Mouse (Mus musculus): ENCODE results near the gene Slc25a28.

Slc25a28 gene

DNA sequence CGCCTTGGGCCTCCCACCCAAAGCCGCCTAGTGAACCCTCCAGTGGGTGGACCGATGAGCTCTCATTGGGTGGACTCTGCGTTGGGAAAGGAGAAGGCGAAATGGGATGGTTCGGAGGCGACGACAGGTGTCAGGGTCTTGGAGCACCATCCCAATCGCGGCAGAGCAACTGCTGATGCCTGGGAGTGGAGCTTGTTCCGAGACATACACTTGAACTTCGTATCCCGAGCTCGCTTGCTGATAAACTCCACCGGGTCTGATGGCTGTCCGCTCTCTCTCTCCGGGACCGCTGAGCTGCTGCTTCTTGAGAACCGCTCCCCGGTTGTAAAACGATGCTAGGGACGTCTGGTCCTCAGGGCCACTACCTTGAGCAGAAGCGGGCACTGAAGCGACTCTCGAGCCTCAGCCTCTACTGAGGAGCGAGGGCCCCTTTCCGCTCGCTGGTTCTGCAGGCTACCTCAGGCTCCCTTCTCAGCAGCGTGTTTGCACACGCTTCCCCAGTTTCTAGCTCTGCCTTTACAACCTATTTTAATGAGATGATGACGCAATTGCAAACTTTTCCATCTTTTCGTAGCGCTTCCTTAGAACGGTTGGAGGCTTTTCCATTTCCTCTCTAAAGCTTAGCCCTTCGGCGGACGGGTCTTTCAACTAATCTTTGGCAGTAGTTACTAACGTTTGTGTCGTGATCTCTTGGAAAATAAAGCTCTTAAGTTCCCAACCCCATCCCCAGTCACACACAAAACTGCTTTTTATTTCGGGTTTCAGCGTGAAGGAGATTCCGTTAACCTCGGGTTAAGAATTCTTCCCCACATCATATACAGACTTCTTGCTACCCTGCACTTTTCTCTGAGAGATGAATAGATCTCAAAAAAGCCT lies 1.1 kb upstream of the Slc25a28 start:
- DNase-seq (ENCODE audit: low spot score), result no peak

DNA sequence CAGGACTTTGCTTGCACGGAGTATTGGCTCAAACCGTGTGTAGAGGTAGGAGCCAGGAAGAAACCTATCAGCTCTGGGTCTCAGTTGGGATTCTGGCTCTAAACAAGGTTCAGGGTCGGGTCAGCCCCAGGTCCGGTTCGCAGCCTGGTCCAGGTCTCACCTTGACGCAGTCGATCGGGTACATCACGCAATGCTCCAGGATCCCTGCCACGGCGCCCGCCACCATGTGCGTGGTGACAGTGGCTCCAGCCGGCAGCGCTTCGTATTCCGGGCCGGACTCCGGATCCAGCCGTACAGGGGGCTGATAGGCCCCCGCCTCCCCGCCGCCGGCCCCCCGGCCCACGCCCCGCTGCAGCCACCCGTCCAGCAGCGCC lies 378 bp downstream of the Slc25a28 start:
- DNase-seq (ENCODE audit: low spot score), result peak; percentile 36

DNA sequence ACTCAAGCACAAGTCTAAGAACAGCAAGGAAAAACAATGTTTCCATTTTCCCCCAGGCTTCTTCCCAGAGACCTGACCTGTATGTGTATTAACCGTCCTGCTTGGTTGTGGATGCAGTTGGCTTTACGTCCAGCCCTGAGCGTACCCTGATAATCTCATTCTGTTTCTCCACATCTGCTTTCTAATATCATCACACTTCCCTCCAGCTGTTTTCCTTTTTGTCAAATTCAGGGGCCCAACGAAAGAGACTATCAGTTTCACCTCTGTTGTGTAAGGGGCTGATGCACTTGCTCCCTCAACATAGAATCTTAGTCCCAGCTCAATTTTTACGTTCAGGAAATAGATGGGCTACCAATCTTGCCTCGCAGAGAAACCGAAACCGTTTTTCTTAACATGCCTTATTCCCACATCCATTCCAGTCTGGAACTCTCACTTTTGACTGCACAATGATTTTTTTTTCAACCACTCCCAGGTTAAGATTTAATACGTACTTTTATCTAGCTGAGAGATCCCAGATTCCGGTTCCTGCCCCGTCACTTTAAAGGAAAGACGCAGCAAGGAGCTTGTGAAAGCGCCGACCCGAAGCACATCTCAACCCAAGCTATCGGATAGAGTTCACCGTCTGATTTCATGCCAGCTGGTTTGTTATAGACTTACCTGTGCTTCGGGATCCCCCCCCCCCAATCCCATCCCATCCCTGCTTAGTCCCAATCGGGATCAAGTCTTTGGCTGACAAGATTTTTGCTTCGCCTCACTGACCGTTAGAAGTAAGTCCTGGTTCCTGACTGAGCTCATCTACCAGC lies 967 bp downstream of the Slc25a28 start:
- DNase-seq (ENCODE audit: low spot score), result no peak

DNA sequence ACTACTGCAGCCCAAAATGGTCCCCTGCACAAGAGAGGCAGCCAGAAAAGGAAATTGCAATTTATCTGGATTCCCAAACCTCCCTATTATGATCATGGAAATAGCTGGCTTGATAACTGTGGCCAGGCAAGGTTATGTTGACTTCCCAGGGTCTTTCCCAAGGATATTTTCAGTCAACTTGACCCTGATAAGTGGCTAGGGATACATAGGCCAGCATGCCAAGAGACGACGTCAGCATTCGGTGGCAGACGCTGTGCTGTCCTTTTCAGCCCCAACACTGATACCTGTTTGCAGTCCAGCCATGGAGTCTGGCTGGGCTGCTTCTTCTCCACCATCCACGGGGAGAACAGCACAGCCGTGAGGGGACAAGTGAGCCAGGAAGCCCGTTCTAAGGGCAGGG lies 3.6 kb downstream of the Slc25a28 start:
- no peak for DNase-seq (ENCODE audit: low spot score)

DNA sequence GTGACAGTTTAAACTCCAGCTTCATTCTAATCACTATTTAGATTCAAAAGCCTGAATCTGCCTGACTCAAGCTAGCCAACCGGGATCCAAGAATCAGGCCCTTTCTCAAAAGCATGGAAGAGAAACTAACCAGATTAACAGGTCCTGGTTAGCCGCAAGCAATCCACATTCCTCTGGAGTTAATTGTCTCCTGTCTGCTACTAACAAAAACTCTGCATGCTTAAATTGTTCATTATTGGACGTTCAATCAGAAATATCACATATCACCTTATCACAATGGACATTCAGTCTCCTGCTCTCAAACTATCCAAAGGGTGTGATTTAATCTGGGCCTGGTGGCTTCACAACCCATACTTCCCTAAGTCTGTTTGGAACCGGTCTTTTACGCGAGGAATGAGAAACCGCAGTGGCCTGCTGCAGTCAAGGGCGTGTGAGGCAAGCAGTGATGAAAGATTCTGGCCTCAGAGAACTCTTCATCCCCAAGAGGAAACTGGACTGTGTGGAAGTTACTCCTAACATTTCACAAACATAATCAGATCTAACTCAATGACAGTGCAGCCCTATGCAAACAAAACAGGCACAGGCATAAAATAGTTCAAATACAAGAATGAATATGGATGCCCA lies 5.4 kb downstream of the Slc25a28 start:
- no peak for DNase-seq (ENCODE audit: low spot score)

DNA sequence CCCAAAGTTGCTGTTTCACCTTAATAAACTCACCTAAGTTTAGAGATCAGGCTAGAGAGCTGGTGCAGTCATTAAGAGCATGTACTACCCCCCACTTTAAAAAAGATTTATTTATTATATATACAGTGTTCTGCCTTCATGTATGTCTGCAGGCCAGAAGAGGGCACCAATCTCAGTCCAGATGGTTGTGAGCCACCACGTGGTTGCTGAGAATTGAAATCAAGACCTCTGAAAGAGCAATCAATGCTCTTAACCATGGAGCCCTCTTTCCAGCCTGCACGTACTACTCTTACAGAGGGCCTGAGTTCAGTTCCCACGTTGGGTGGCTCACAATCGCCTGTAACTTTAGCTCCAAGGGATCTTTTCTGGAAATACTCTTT lies 7.3 kb downstream of the Slc25a28 start:
- no peak for DNase-seq (ENCODE audit: low spot score)

DNA sequence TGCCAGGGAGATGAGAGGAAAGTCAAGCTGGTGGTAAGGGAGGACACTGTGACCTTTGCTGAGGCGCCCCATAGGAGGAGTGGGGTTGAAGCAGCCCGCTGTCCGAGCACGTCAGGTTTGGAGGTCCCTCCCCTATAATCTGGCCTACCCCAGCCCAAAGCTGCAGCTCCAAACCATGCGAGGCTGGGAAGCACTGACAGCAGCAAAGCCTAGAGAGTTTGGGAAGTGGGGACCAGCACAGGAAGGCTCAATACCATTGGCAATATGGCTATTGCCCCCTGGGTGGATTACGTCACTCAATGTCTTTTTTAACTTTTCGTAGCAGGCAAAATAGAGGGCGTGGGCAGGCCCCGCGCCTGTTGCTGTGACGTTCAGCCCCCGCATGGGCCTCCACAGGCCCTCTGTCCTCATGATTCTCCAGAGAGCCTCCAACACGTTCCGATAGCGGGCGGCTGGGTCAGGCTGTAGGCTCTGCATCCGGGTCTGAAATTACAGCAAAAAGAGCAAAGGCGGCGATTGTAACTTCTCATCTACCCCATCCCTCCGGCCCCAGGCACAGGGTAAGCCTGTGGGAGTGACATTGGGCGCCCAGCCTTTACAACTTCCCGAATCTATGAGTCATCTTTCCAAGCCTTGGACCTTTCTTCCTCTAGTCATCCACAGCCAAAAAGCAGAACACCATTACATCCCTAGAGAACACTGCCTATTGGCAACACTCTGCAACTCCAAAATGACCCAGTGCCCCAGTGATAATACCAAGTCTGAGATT lies 7.8 kb downstream of the Slc25a28 start:
- DNase-seq (ENCODE audit: low spot score), result no peak

DNA sequence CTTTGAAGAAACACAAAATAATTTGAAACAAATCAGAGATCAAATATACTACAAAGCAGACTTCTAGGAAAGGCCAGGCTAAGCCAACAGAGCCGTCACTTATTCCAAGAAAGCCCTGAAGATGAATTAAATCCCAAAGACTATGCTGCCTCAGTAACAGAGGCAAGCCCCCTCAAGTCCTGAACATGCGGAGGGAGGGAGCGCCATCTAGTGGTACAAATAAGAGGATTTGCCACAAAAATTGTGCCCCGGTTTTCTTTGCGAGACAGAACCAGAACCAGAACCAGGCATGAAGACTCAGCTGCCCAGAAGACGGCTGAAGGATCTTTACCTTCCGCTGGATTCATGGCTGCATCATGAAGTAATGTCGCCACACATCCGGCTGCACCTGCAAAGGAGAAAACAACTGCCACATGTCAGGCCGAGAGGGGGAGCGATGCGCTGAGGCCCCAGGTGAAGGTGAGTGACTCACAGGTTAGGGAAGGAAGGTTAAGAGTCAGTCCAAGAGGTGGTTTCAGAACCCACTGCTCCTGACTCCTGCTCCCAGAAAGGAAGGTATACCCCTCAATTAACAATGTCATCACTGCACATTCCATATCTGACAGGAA lies 9.1 kb downstream of the Slc25a28 start:
- DNase-seq (ENCODE audit: low spot score), result no peak

DNA sequence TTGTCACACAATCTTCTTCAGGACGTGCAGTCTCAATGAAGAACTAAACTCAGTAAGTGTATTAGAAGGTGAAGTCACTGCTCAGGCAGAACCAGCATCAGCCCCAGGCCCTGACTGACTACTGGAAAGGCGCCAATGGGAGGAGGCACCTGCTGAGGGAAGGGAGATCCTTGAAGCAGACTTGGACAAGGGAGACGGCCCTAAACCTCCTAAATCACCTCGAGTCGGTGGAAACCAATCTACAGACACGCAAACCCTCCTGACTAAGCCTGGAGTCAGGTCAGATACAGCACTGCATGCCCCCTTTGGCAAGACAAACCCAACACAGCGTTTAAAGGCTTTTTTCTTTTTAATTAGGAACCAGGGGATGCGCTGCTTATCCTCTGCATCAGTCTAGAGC lies 11.2 kb downstream of the Slc25a28 start:
- no peak for DNase-seq (ENCODE audit: low spot score)

DNA sequence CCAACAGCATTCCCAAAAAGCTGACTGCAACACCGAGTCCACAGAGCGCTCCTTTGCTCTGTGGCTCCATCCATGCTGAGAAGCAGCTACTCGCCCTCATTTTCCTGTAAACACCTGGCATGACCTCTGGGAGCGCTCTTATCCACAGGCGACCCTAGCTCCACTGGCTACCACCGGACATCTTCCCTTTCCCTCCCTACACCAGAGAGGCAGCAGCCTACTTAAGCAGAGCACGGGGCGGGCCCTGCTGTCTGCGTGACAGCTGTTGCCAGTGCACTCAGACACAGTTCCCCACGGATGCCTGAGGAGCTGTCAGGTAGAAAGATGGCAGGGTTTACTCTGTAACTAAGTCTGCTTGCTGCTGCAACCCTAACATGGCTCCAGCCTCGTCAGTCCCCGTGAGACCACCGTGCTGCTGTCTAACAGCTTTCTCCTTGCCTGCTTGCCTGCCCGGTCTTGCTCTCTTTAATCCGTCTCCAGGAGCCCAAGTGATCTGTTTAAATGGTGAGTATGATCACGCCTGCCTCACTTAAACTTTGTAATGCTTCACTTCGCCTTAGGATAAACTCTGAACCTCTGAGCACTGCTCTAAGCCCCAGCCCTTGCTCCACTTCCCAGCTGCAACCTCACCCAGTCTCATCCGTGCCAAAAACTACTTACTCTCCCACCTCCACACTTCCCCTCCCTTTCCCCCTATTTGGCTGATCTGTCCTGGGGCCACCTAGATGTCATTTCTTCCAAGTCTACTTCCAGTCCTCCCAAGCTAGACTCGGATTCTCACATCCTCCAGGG lies 12.3 kb downstream of the Slc25a28 start:
- DNase-seq (ENCODE audit: low spot score), result no peak

DNA sequence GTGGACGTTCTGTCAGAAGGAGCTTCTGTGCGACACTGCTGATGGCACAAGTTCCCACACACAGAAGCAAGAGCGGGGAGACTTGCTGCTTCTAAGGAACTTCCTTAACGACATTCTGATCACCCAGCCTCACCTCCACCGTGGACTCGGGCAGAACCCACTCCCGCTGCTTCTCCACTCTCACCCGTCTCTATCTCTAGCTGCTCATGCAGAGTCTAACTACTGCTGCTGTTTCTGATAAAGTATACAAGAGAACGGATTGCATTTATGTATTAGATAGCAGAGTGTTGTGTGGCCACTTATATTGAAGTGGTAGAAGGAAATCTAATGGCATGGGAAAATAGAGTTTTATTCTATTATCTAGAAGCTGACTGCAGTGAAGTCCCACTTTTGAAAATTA lies 13.9 kb downstream of the Slc25a28 start:
- no peak for DNase-seq (ENCODE audit: low spot score)

DNA sequence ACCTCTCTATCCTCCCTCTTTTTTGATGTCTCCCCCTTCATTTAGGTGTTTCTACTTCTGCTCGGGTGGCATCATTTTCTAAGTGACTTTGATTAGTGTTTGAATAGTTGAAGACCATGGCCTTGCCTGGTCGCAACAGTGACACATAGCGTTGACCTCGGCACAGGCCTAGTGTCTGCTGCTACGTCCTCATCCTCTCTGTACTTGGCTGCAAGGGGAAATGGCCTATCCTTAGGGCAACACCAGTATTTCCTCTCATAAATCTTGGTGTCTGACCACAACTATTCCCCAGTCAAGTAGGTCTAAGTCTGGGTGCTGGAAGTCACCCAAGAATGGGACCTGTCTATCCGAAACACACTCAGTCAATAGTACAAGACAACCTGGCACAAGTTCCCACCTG lies 15.0 kb downstream of the Slc25a28 start:
- no peak for DNase-seq (ENCODE audit: low spot score)

DNA sequence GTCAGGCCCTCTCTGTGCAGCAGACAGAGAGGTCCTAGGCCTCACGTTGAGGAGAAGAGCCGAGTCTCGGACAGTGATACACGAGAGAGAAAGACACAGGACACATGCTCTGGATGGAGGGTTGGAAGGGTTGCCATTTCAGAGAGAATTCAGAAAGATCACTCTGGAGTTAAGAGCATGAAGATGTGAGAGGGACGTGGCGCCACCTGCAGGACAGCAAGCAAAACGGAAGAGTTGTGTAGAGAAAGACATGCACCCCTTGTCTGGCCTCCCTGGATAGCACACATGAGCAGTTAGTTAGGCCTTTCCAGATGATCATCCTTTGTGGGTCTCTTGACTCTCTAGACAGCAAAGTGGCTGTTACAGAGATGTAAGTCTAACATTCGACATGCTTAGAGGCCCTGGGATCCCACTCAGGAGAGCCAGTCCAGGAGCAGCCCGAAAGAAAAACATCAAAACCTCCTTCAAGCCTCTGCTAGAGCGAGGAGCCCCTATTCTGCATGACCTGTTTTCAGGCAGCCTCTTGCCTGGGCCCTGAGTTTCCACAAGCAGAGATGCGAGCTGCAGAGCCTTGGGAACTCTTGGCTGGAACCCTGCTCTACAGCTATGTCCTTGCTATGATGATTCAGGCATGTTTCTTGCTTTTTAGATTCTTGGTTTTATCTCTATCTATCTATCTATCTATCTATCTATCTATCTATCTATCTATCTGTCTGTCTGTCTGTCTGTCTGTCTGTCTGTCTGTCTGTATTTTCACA lies 18.8 kb downstream of the Slc25a28 start:
- DNase-seq (ENCODE audit: low spot score), result peak; percentile 51

DNA sequence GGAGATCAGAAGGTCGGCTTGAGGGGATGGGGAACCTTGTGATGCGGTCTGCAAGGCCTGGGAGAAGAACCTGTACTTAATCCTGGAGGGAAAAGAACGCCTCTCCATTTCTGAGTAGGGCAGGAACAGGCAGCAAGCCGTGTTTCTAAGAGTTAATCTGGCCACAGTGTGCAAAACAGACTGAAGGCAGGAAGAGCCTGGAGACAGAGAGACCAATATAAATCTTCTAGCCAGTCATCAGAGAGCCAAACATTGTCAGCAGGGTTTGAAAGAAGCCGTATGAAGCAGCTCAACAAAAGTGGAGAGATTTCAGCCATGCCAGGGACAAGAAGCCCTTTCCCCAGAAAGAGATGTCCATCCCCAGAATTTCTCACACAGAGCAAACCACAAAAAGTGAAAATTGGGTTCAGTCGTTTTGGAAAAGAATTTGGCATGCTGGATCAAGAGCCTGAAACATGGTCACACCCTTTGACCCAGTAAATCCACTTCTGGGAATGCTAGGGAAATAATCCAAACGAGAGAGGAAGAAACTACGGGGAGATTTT lies 23.4 kb downstream of the Slc25a28 start:
- DNase-seq (ENCODE audit: low spot score), result no peak

DNA sequence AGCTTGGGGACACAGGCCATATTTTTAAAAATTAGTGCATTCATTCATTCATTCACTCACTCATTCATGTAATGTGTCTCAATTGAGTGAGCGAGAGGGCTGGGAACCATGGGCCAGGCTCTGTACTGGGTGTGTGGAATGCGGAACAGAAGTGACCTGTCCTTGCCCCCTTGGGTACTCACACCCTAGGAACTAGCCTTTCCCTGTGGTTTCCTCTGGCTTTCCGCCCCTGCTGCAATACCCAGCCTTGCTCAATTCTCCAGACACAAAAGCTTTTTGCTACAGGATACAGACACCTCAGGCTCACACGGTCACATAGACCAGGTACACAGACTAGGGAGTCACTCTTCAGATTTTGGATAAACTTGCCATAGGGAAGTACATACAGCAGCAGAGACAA lies 26.3 kb downstream of the Slc25a28 start:
- DNase-seq (ENCODE audit: low spot score), result no peak

DNA sequence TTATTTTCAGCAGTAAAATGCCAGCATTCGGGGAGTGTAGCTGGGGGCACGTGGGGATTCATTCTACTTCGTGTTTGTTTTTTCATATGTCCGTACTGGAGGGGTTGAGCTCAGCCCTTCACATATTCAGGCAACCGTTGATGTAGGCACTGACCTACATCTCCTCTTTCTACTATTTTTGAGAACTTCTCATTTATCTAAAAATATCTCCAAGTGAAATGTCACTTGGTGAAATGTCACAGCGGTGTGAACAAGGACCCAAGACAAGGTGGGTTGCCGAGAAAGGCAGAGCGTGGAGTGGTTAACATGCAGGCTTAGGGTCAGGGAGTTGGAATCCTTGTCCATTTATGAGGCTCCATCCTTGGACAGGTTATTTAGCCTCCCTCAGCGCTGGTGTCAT lies 27.4 kb downstream of the Slc25a28 start:
- DNase-seq (ENCODE audit: low spot score), result no peak

DNA sequence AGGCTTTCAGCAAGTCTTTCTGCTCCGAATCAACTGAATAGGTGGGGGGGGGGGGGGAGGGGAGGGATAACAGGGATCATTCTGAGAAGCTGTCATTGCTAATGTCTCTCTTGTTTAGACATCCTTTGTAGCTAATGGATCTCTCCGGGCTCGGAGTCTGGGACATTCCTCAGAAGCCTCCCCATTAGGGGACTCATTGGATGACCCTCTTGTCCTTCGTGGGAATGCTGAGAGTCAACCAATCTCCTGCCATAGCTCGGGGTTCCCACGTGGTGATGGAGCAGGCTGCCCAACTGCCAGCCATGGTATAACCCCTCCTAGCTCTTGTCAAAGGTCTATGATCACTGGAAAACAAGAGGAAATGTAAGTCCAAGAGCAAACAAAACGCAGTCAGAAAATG lies 27.8 kb downstream of the Slc25a28 start:
- no peak for DNase-seq (ENCODE audit: low spot score)

DNA sequence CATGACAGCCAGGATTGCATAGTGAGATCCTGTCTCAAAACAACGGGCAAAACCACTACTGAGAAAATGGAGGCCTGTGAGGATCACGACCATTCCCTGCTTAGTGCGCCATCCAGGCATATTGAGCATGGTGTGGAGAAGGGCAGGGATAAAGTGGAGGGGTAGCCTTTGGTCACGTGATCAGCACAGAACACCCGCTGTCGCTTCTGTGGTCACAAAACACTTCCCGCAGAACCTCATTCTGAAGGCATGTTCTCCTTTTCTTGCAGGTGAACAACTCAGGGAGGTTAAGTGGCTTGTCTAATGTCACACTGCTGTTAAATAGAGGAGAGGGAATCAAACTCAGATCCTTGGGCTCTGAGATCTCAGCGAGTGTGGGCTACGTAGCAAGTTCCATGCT lies 29.2 kb downstream of the Slc25a28 start:
- DNase-seq (ENCODE audit: low spot score), result no peak

DNA sequence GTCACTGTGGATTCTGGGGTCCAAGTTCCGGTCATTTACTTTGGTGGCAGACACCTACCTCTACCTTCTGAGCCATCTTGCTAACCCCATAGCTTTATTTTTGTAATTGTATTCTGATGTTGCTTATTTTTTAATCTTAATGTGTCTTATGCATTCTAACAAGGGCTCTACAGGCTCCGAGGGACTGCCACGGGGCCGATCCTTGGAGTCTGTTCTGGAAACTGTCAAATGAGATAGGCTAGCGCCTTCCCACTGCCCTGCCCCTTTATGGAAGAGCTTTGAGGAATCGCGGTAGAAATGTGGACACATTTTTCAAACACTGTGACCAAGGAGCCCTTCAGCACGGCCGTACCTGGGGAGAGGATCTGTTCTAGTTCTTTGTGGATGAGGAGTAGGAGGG lies 31.8 kb downstream of the Slc25a28 start:
- no peak for DNase-seq (ENCODE audit: low spot score)

DNA sequence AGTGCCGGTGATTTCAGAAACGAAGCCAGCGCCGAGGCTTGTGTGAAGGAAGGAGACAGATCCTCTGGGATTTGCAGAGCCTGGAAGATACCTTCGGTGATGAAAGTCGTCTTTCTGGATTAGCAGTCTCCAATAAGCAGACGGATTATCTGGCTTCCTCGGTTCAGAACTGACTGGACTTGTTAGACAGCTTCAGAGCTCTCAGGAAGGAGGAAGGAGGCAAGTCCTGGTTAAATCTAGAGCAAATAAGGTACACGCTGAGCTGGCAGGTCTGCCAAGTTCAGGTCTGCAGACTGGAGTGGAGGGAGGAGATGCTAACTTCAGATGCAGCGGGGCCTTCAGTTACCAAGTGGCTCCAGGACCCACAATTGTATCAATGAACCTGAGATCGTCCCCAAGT lies 32.8 kb downstream of the Slc25a28 start:
- no peak for DNase-seq (ENCODE audit: low spot score)

All from yolk sac, embryonic 10.5 days (tissue).